Mouse (Mus musculus): ENCODE measurements around the gene Ggt6. TPM values are rescaled to one million over a fixed set of nuclear protein-coding genes. Genes with fewer than 3 reads are reported as not detected.
"Not testable (repeated sequence)": the region's sequence is repeated elsewhere in the genome, so short reads cannot be mapped to it uniquely, and the experiment has no call there.

Gene Ggt6
- total and polyA plus RNA-seq, 3 experiments = 0.83 to 13.4 (median 4.7) TPM

- not testable (repeated sequence) for DNase-seq
Measured at GRCm38 (mm10) chr11:72440597-72440964, 5.3 kb downstream of the Ggt6 start.

GRCm38 (mm10) chr11:72440965-72441664 is 5.8 kb downstream of the Ggt6 start, which contains the start of gene Mybbp1a:
TSS of gene Mybbp1a (plus strand) at chr11:72441355.
- DNase-seq = peak; percentile 99

GRCm38 (mm10) chr11:72446311-72447105 is 11.2 kb downstream of the Ggt6 start:
- peak; percentile 41 for DNase-seq

GRCm38 (mm10) chr11:72447475-72447874 is 12.1 kb downstream of the Ggt6 start:
- DNase-seq = no peak

- no peak for DNase-seq
Measured at GRCm38 (mm10) chr11:72452140-72452665, 16.9 kb downstream of the Ggt6 start.

- DNase-seq = no peak
Measured at GRCm38 (mm10) chr11:72453105-72453953, 18.0 kb downstream of the Ggt6 start.

- DNase-seq = no peak
Measured at GRCm38 (mm10) chr11:72455694-72456093, 20.4 kb downstream of the Ggt6 start.

GRCm38 (mm10) chr11:72457995-72458496 is 22.7 kb downstream of the Ggt6 start:
- peak; percentile 20 for DNase-seq

- no peak for DNase-seq
Measured at GRCm38 (mm10) chr11:72458502-72458901, 23.2 kb downstream of the Ggt6 start.

- no peak for DNase-seq
Measured at GRCm38 (mm10) chr11:72461500-72461981, 26.2 kb downstream of the Ggt6 start.

- no peak for DNase-seq
Measured at GRCm38 (mm10) chr11:72464821-72465220, 29.5 kb downstream of the Ggt6 start.

GRCm38 (mm10) chr11:72465978-72466693 is 30.8 kb downstream of the Ggt6 start:
- DNase-seq = no peak

- no peak for DNase-seq
Measured at GRCm38 (mm10) chr11:72466694-72467507, 31.6 kb downstream of the Ggt6 start.

- no peak for DNase-seq
Measured at GRCm38 (mm10) chr11:72468525-72468924, 33.2 kb downstream of the Ggt6 start.

GRCm38 (mm10) chr11:72469217-72469616 is 33.9 kb downstream of the Ggt6 start:
- peak; percentile 72 for DNase-seq

GRCm38 (mm10) chr11:72470004-72470403 is 34.7 kb downstream of the Ggt6 start:
- DNase-seq = no peak

GRCm38 (mm10) chr11:72471381-72471780 is 36.1 kb downstream of the Ggt6 start:
- DNase-seq = no peak

GRCm38 (mm10) chr11:72473540-72473939 is 38.2 kb downstream of the Ggt6 start:
- no peak for DNase-seq

- DNase-seq = no peak
Measured at GRCm38 (mm10) chr11:72474926-72475325, 39.6 kb downstream of the Ggt6 start.

GRCm38 (mm10) chr11:72475408-72475807 is 40.1 kb downstream of the Ggt6 start:
- DNase-seq = no peak

Data from adrenal gland, adult 2 months (tissue).